Mouse (Mus musculus) regulatory T cell (primary cell): Measurements from ENCODE around the gene Ccdc22.

ENCODE experiments used
- in situ Hi-C: fragments of 300-600 bp; cut with MboI, MseI; formaldehyde crosslinking; loops from one replicate; pipeline ENCODE4 v1.15.1; 2025; ENCODE audit warnings: high pct_unique_total_duplicates

The Ccdc22 gene

DNA sequence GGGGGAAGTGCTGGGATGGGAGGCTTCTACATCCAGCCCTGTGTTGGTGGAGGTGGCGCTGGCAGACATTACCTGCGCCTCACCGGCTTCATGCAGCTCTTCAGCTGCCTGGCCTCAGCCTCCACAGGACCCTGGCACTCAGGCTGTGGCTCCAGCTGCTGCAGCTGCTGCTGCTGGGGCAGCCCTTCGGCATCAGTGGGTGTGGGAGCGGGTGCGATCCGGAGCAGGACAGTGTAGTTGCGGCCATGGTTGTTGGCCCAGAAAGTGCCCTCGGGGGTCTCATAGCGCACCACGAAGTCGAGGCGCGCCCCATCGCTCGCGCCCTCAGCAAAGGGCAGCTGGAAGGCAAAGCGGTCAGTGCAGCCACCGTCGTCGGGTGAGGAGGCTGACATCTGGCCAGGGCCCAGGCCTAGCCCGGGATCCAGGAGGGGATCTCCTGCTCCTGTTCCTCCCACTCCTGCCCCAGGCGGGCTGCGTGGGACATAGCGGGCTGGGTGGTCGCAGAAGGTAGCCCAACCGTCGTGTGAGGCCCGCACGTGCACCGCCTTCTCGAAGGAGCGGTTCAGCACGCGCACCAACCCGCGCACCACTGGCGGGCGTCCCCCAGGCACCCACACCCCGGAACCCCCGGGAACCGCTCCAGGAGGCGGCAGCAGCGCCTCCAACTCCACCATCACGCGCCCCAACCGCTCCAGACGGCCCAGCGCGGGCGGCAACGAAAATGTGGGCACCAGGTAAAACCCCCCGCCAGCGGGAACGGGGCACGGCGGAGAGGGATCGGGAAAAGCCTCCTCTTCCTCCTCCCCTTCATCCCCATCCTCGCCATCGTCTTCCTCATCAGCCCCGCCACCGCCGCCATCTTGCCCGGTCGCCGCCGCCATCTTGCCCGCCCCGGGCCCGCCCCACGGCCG, 31.9 kb downstream of the Ccdc22 start, which contains the start of gene Foxp3:
TSS of gene Foxp3 (plus strand) at position 469 of the 911 bp plus-strand sequence.
- in situ Hi-C loops: no loop called here

- in situ Hi-C loops: no loop called here
Observed at GRCm38 (mm10) chrX:7572466-7572865, 32.9 kb downstream of the Ccdc22 start.

DNA sequence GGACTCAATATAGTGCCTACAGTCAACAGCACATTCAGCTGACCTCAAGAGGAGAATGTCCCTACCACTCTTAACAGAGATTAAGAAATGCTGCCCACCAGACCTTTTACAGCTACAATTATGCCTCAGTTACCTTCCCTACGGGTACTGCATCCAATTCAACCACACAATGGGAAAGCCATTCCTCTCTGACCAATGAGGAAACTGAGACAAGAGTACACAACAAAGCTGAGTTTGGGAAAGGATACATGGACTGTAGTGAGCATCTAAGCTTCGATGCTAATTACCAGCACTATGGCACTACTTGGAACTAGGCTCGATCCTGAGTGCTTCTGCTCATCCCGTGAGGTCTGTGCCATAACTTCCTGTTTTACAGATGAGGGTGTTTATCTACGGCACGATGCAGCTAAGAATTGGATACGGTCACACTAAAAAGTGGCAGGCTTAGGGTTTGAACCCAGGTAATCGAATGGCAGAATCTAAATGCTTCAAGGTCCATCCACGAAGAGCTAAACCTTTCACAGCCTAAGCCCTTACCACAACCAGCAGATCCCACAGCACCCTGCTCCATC, 33.7 kb downstream of the Ccdc22 start:
- in situ Hi-C loops: no loop called here

- in situ Hi-C loops: no loop called here
Observed at GRCm38 (mm10) chrX:7570481-7571175, 34.7 kb downstream of the Ccdc22 start.

GRCm38 (mm10) chrX:7567491-7567890, 37.8 kb downstream of the Ccdc22 start:
- in situ Hi-C loops: loop anchor here (5.0 kb wide), 1 partner anchor 145 kb away; no protein-coding TSS in a partner anchor

GRCm38 (mm10) chrX:7566352-7566751, 39.0 kb downstream of the Ccdc22 start:
- in situ Hi-C loops: loop anchor here (5.0 kb wide), 1 partner anchor 144 kb away; no protein-coding TSS in a partner anchor

GRCm38 (mm10) chrX:7563076-7563475, 42.2 kb downstream of the Ccdc22 start:
- in situ Hi-C loops: no loop called here

DNA sequence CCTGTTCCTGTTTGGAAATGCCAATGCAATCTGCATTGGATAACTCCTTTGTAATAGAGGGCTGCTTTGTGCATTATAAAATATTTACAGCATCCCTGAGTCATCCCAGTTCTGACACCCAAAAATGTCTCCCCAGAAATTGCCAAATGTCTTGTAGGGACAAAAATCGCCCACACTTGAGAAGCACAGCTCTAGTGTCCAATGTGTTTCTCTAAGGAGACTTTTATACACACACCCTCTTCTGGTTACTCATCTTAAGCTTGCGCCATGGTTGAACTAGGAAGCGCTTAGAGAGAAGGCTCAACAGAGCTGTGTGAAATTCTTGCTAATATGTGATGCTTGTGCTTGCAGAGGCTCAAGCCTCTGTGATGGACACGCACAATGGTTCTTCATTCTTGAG, 51.8 kb downstream of the Ccdc22 start:
- in situ Hi-C loops: no loop called here
